Mouse (Mus musculus): ENCODE results near the gene Mesp1. TPM values are rescaled to one million over a fixed set of nuclear protein-coding genes. Genes with fewer than 3 reads are reported as not detected.

Mesp1 gene
- under 1 TPM; 0.36 to 0.42 TPM for total RNA-seq (2021)
- long read RNA-seq, partial matches to known transcripts, result 0 of 2 reads
- long read RNA-seq, other reads (novel, unspliced or antisense), result 1 of 2 reads

- DNase-seq (ENCODE audit: low spot score in 2 of 2), result no peak
Observed at GRCm38 (mm10) chr7:79793688-79794087, at the start of gene Mesp1. TSS of gene Mesp1 (minus strand) at chr7:79793788.

- no peak for DNase-seq (ENCODE audit: low spot score in 2 of 2)
Observed at GRCm38 (mm10) chr7:79842163-79842562, 48.6 kb upstream of the Mesp1 start.

- no peak for DNase-seq (ENCODE audit: low spot score in 2 of 2)
Observed at GRCm38 (mm10) chr7:79837247-79837646, 43.7 kb upstream of the Mesp1 start.

- DNase-seq (ENCODE audit: low spot score in 2 of 2), result no peak
Observed at GRCm38 (mm10) chr7:79835196-79835595, 41.6 kb upstream of the Mesp1 start.

- DNase-seq (ENCODE audit: low spot score in 2 of 2), result no peak
Observed at GRCm38 (mm10) chr7:79832980-79833379, 39.4 kb upstream of the Mesp1 start.

- no peak for DNase-seq (ENCODE audit: low spot score in 2 of 2)
Observed at GRCm38 (mm10) chr7:79831585-79831984, 38.0 kb upstream of the Mesp1 start.

GRCm38 (mm10) chr7:79831145-79831544 lies 37.6 kb upstream of the Mesp1 start:
- DNase-seq (ENCODE audit: low spot score in 2 of 2), result no peak

GRCm38 (mm10) chr7:79828341-79828740 lies 34.8 kb upstream of the Mesp1 start:
- no peak for DNase-seq (ENCODE audit: low spot score in 2 of 2)

- no peak for DNase-seq (ENCODE audit: low spot score in 2 of 2)
Observed at GRCm38 (mm10) chr7:79822092-79822695, 28.6 kb upstream of the Mesp1 start.

- no peak for DNase-seq (ENCODE audit: low spot score in 2 of 2)
Observed at GRCm38 (mm10) chr7:79819996-79820395, 26.4 kb upstream of the Mesp1 start.

- DNase-seq (ENCODE audit: low spot score in 2 of 2), result no peak
Observed at GRCm38 (mm10) chr7:79819515-79819914, 25.9 kb upstream of the Mesp1 start.

- no peak for DNase-seq (ENCODE audit: low spot score in 2 of 2)
Observed at GRCm38 (mm10) chr7:79818321-79818720, 24.7 kb upstream of the Mesp1 start.

GRCm38 (mm10) chr7:79813409-79813808 lies 19.8 kb upstream of the Mesp1 start:
- DNase-seq (ENCODE audit: low spot score in 2 of 2), result no peak

GRCm38 (mm10) chr7:79810611-79811506 lies 17.3 kb upstream of the Mesp1 start, which contains the start of gene Mesp2:
TSS of gene Mesp2 (plus strand) at chr7:79810727.
- DNase-seq (ENCODE audit: low spot score in 2 of 2), result peak; percentile 66 to 67

- no peak for DNase-seq (ENCODE audit: low spot score in 2 of 2)
Observed at GRCm38 (mm10) chr7:79808561-79808960, 15.0 kb upstream of the Mesp1 start.

- no peak for DNase-seq (ENCODE audit: low spot score in 2 of 2)
Observed at GRCm38 (mm10) chr7:79803887-79804286, 10.3 kb upstream of the Mesp1 start.

GRCm38 (mm10) chr7:79802037-79802436 lies 8.4 kb upstream of the Mesp1 start:
- no peak for DNase-seq (ENCODE audit: low spot score in 2 of 2)

- no peak for DNase-seq (ENCODE audit: low spot score in 2 of 2)
Observed at GRCm38 (mm10) chr7:79801391-79801790, 7.8 kb upstream of the Mesp1 start.

- DNase-seq (ENCODE audit: low spot score in 2 of 2), result no peak
Observed at GRCm38 (mm10) chr7:79800336-79800735, 6.7 kb upstream of the Mesp1 start.

- no peak for DNase-seq (ENCODE audit: low spot score in 2 of 2)
Observed at GRCm38 (mm10) chr7:79799506-79799905, 5.9 kb upstream of the Mesp1 start.

GRCm38 (mm10) chr7:79799048-79799447 lies 5.5 kb upstream of the Mesp1 start:
- peak; percentile 61 to 90 for DNase-seq (ENCODE audit: low spot score in 2 of 2)

GRCm38 (mm10) chr7:79798606-79799005 lies 5.0 kb upstream of the Mesp1 start:
- no peak for DNase-seq (ENCODE audit: low spot score in 2 of 2)
